Mouse (Mus musculus) forebrain, embryonic 16.5 days (tissue): ENCODE measurements around the gene CN725425. TPM values are rescaled to one million over a fixed set of nuclear protein-coding genes. Genes with fewer than 3 reads are reported as not detected.
A peak's percentile ranks its signal among the peaks of the same experiment; 100 is the strongest.

Source experiments
- ATAC-seq: fragments of 200-750 bp; cut with Nextera tagmentation; 2 replicates; pipeline ENCODE4 v1.8.0; 2017; ENCODE audit warnings: mild to moderate bottlenecking, moderate library complexity
- H3K27ac ChIP-seq: fragments of 300-500 bp; sonication (generic); 2 replicates; pipeline ENCODE4 v1.5.1; 2014; ENCODE audit warnings: low read length, control low read depth
- H3K27me3 ChIP-seq: fragments of 300-500 bp; sonication (generic); replicated peaks from 2 replicates; pipeline ENCODE4 v1.6.1; 2014; ENCODE audit warnings: low read length; ENCODE audit not compliant: control insufficient read depth, insufficient read depth
- H3K36me3 ChIP-seq: fragments of 300-500 bp; sonication (generic); 2 replicates; pipeline ENCODE4 v1.6.1; 2014; ENCODE audit not compliant: control insufficient read depth, insufficient read depth
- H3K4me1 ChIP-seq: fragments of 300-500 bp; sonication (generic); replicated peaks from 2 replicates; pipeline ENCODE4 v1.6.1; 2014; ENCODE audit warnings: low read length; ENCODE audit not compliant: control insufficient read depth, insufficient read depth
- H3K4me2 ChIP-seq: fragments of 300-500 bp; sonication (generic); 2 replicates; pipeline ENCODE4 v1.6.1; 2014; ENCODE audit warnings: mild to moderate bottlenecking, low read length, control low read depth
- H3K4me3 ChIP-seq: fragments of 300-500 bp; sonication (generic); replicated peaks from 2 replicates; pipeline ENCODE4 v1.5.1; 2014; ENCODE audit warnings: mild to moderate bottlenecking, low read length, control low read depth
- H3K9ac ChIP-seq: fragments of 300-500 bp; sonication (generic); replicated peaks from 2 replicates; pipeline ENCODE4 v1.6.1; 2014; ENCODE audit warnings: low read depth, low read length, control low read depth
- H3K9me3 ChIP-seq: fragments of 300-500 bp; sonication (generic); 2 replicates; pipeline ENCODE4 v1.6.1; 2016; ENCODE audit warnings: low read length; ENCODE audit not compliant: control insufficient read depth
- WGBS: fragments of 180-500 bp; shearing (Covaris S2); extraction: QIAGEN DNeasy Blood & Tissue Kit; methylation state at CpG from one replicate; pipeline ENCODE4 v1.1.7; 2014; 5-methylcytosine and 5-hydroxymethylcytosine counted together
- polyA plus RNA-seq: library from polyadenylated mRNA; unstranded; fragments of >200 nt; fragmentation: Nextera tagmentation; extraction: Ambion mirVana; gene quantifications from 2 replicates; pipeline ENCODE4 v1.2.1, GENCODE M21; 2015

Gene CN725425
- polyA plus RNA-seq, 1 experiment from 2014 or later: not detected

GRCm38 (mm10) chr15:91299319-91299835 is 100.1 kb downstream of the CN725425 start:
- Histone ChIP-seq H3K4me1 (peaks cover 8% of the 10 kb centered on the region), H3K4me2 (no peak overlapping the region), H3K36me3 (no peaks in the 10 kb centered on the region), H3K9ac (no peak overlapping the region), H3K9me3 (no peaks in the 10 kb centered on the region), H3K27me3 (no peaks in the 10 kb centered on the region), H3K4me3 (no peak overlapping the region), H3K27ac (no peak overlapping the region)
- WGBS: 76% methylated on average over 11 of the region's 11 CpGs
- no peak for ATAC-seq

- Histone ChIP-seq H3K9ac (no peak overlapping the region), H3K4me2 (no peak overlapping the region), H3K27ac (no peak overlapping the region), H3K4me3 (no peak overlapping the region), H3K36me3 (no peaks in the 10 kb centered on the region), H3K9me3 (no peaks in the 10 kb centered on the region), H3K27me3 (no peaks in the 10 kb centered on the region), H3K4me1 (no peaks in the 10 kb centered on the region)
- 9% methylated on average over 3 of the region's 3 CpGs for WGBS
- peak; percentile 82 for ATAC-seq
Observed at GRCm38 (mm10) chr15:91301366-91301765, 102.1 kb downstream of the CN725425 start.

DNA sequence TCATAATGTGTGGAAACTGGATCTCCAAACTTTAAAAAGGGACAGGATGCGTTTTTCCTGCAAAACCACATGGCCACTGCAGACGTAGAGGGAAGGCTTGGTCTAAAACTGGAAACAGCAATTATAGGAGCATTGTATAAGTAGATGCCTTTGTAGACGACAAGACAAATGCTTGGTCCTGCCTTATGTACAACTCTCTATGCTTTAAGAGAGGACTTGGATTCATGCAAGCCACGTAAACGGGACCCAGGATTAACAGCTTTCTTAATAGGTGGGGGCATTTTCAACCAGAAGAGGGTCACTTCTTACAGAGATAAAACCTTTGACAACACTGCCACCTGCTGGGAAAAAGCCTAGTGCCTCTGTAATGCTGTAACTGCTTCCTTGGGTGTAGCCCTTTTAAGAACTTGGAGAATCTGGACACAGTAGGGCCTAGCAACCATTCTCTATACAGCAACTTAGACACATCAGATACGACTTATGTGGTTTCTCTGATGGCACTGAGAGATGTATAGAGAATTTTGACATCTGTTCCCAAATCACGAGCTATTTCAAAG is 105.1 kb downstream of the CN725425 start:
- no peaks in the 10 kb centered on the region for H3K9me3 ChIP-seq
- H3K36me3 ChIP-seq: no peaks in the 10 kb centered on the region
- H3K4me3 ChIP-seq: no peak overlapping the region
- no peak overlapping the region for H3K27ac ChIP-seq
- WGBS: 38% methylated on average over 7 of the region's 7 CpGs
- H3K27me3 ChIP-seq: no peaks in the 10 kb centered on the region
- no peak overlapping the region for H3K4me2 ChIP-seq
- ATAC-seq: peak; percentile 76
- H3K4me1 ChIP-seq: no peaks in the 10 kb centered on the region
- no peak overlapping the region for H3K9ac ChIP-seq

Other genes starting within 250 kb of the CN725425 start
- 49.0 and 53.7 TPM in 2 replicates for gene Kif21a, start 149.5 kb upstream of the CN725425 start, polyA plus RNA-seq
- 14.2 and 19.4 TPM in 2 replicates for gene Abcd2, start 7.7 kb upstream of the CN725425 start, polyA plus RNA-seq